Mouse (Mus musculus) kidney, adult 2 months (tissue): ENCODE measurements around the gene Grip1. TPM values are rescaled to one million over a fixed set of nuclear protein-coding genes. Genes with fewer than 3 reads are reported as not detected.

Experiments used
- DNase-seq: peaks from one replicate; pipeline ENCODE4 v3.0.0; 2021
- H3K27ac ChIP-seq: fragments of 200-500 bp; 2 replicates; pipeline ENCODE4 v1.5.1; 2012; ENCODE audit warnings: low read depth, low read length, control low read depth, inconsistent platforms; ENCODE audit not compliant: insufficient read depth
- H3K27me3 ChIP-seq: fragments of 200-500 bp; replicated peaks from 2 replicates; pipeline ENCODE4 v1.6.1; 2012; ENCODE audit warnings: mild to moderate bottlenecking, moderate library complexity, low read length, inconsistent platforms; ENCODE audit not compliant: control insufficient read depth, insufficient read depth
- H3K36me3 ChIP-seq: fragments of 200-500 bp; 2 replicates; pipeline ENCODE4 v1.6.1; 2012; ENCODE audit warnings: mild to moderate bottlenecking, moderate library complexity, low read length, inconsistent platforms; ENCODE audit not compliant: control insufficient read depth, insufficient read depth
- H3K4me1 ChIP-seq: fragments of 200-500 bp; 2 replicates; pipeline ENCODE4 v1.6.1; 2011; ENCODE audit warnings: low read length; ENCODE audit not compliant: control insufficient read depth, insufficient read depth
- H3K4me3 ChIP-seq: fragments of 200-500 bp; 2 replicates; pipeline ENCODE4 v1.5.1; 2011; ENCODE audit warnings: mild to moderate bottlenecking, low read depth, low read length, control low read depth; ENCODE audit not compliant: insufficient read depth
- CTCF ChIP-seq: fragments of 200-500 bp; conservative IDR thresholded peaks from 2 replicates; pipeline ENCODE4 v1.5.1; 2011; ENCODE audit warnings: low read depth, mild to moderate bottlenecking, control low read depth, low read length, moderate library complexity, mixed read lengths; ENCODE audit not compliant: insufficient read depth, insufficient read length
- POLR2A ChIP-seq: fragments of 200-500 bp; IDR thresholded peaks from one replicate; pipeline ENCODE4 v1.6.1; 2011; ENCODE audit warnings: low read depth, low read length, control low read depth
- WGBS: fragments of 180-500 bp; shearing (Covaris S2); methylation state at CpG from one replicate; pipeline ENCODE4 v1.1.7; 2018; 5-methylcytosine and 5-hydroxymethylcytosine counted together
- polyA plus RNA-seq: library from polyadenylated mRNA; depleted of rRNA; stranded (reverse); fragments of >200 nt; gene quantifications from 2 replicates; pipeline ENCODE4 v1.2.3, GENCODE M21; 2012

Grip1 gene
- polyA plus RNA-seq, 1 experiment = 2.7 TPM

GRCm38 (mm10) chr10:119802421-119802820 is 348.8 kb downstream of the Grip1 start:
- Histone ChIP-seq H3K36me3 (no peaks in the 10 kb centered on the region), H3K4me3 (no peak overlapping the region), H3K27me3 (no peaks in the 10 kb centered on the region), H3K27ac (no peak overlapping the region), H3K4me1 (no peaks in the 10 kb centered on the region)
- WGBS = 36% methylated on average over 6 of the region's 6 CpGs
- DNase-seq = peak; percentile 5
- TF ChIP-seq POLR2A (no peak), CTCF (no peak)

GRCm38 (mm10) chr10:119803633-119804422 is 350.2 kb downstream of the Grip1 start:
- TF ChIP-seq CTCF (peak; percentile 42), POLR2A (no peak)
- Histone ChIP-seq H3K27me3 (no peaks in the 10 kb centered on the region), H3K36me3 (no peaks in the 10 kb centered on the region), H3K27ac (no peak overlapping the region), H3K4me1 (no peaks in the 10 kb centered on the region), H3K4me3 (no peak overlapping the region)
- 53% methylated on average over 13 of the region's 13 CpGs for WGBS
- peak; percentile 63 for DNase-seq

GRCm38 (mm10) chr10:119804423-119804814 is 350.8 kb downstream of the Grip1 start:
- no peaks in the 10 kb centered on the region for H3K4me1 ChIP-seq
- WGBS = 64% methylated on average over 9 of the region's 9 CpGs
- no peaks in the 10 kb centered on the region for H3K36me3 ChIP-seq
- H3K27ac ChIP-seq = no peak overlapping the region
- no peaks in the 10 kb centered on the region for H3K27me3 ChIP-seq
- DNase-seq = no peak
- no peak for TF ChIP-seq CTCF
- no peak for TF ChIP-seq POLR2A
- H3K4me3 ChIP-seq = no peak overlapping the region

- 80% methylated on average over 7 of the region's 7 CpGs for WGBS
- H3K4me3 ChIP-seq = no peak overlapping the region
- H3K27me3 ChIP-seq = no peaks in the 10 kb centered on the region
- no peaks in the 10 kb centered on the region for H3K36me3 ChIP-seq
- TF ChIP-seq POLR2A (no peak), CTCF (no peak)
- no peak overlapping the region for H3K27ac ChIP-seq
- H3K4me1 ChIP-seq = no peaks in the 10 kb centered on the region
- no peak for DNase-seq
These were observed 351.5 kb downstream of the Grip1 start for GRCm38 (mm10) chr10:119805082-119805481.

DNA sequence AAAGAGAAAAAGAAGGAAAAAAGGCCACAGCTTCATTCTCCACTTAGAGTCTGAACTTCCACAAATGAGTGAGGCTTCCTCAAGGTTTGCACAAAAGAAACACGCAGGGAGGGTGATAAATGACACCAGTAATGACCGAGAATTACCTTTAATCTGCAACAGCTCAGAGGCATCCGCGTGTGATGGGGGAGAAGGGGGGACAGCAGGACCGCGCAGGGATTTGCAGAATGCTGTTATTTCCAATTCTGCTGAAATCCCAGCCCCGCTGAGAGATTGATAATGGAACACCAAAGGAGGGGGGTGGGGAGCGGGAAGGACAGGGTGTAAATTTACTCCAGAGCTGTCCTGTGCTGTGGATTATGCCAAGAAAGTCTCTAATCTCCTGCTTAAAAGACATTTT is 352.5 kb downstream of the Grip1 start:
- H3K4me1 ChIP-seq = no peaks in the 10 kb centered on the region
- H3K4me3 ChIP-seq = no peak overlapping the region
- no peak for DNase-seq
- no peak overlapping the region for H3K27ac ChIP-seq
- H3K27me3 ChIP-seq = no peaks in the 10 kb centered on the region
- 49% methylated on average over 8 of the region's 8 CpGs for WGBS
- H3K36me3 ChIP-seq = no peaks in the 10 kb centered on the region
- TF ChIP-seq CTCF (no peak), POLR2A (no peak)

DNA sequence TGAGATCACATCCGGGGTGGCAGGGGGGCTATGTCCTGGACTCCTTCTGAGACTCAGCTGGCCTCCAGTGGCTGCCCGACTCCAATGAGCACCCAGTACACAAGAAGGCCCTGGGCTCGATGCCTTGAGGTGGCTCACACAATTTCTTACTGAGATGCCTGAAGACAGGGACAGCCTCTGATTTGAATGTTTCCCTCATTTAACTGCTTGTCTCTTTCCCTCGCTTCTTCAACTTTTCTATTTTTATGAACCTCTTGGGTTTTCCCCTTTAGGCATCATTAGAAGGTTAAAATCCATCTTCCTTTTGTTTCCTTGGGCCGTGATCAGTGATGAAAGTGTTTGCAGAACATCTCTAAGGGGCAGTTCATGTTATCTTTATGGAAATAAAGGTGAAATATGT is 354.8 kb downstream of the Grip1 start:
- H3K27me3 ChIP-seq = no peaks in the 10 kb centered on the region
- no peak overlapping the region for H3K27ac ChIP-seq
- H3K4me1 ChIP-seq = no peaks in the 10 kb centered on the region
- H3K36me3 ChIP-seq = no peaks in the 10 kb centered on the region
- no peak for DNase-seq
- no peak overlapping the region for H3K4me3 ChIP-seq
- WGBS = 92% methylated on average over 5 of the region's 5 CpGs
- no peak for TF ChIP-seq CTCF
- no peak for TF ChIP-seq POLR2A

GRCm38 (mm10) chr10:119814087-119814486 is 360.5 kb downstream of the Grip1 start:
- Histone ChIP-seq H3K4me3 (no peak overlapping the region), H3K27me3 (no peaks in the 10 kb centered on the region), H3K27ac (no peak overlapping the region), H3K4me1 (peaks cover 10% of the 10 kb centered on the region; the same call in 1 of the 2 replicates), H3K36me3 (no peaks in the 10 kb centered on the region)
- DNase-seq = no peak
- WGBS = 77% methylated on average over 4 of the region's 4 CpGs
- TF ChIP-seq POLR2A (no peak), CTCF (no peak)

- Histone ChIP-seq H3K27ac (peak overlapping the region; percentile 85), H3K36me3 (no peaks in the 10 kb centered on the region), H3K27me3 (no peaks in the 10 kb centered on the region), H3K4me3 (no peak overlapping the region), H3K4me1 (peaks cover 11% of the 10 kb centered on the region; the same call in 1 of the 2 replicates)
- peak; percentile 90 for DNase-seq
- 39% methylated on average over 5 of the region's 5 CpGs for WGBS
- TF ChIP-seq POLR2A (no peak), CTCF (no peak)
These were observed 362.4 kb downstream of the Grip1 start for GRCm38 (mm10) chr10:119816001-119816400.
